Mouse (Mus musculus) gastrocnemius, postnatal 10 days (tissue): ENCODE measurements at regions not wholly inside any gene's neighbourhood (a gene's known extent, or its start where the extent isn't known, plus 50 kb on each side); places are given as distances from the start of the nearest gene placed in this dataset.
"Not testable (repeated sequence)": the region's sequence is repeated elsewhere in the genome, so short reads cannot be mapped to it uniquely, and the experiment has no call there.

ENCODE experiments used
- DNase-seq: peaks from one replicate; pipeline ENCODE4 v3.0.0; 2021; ENCODE audit warnings: mixed read lengths

DNA sequence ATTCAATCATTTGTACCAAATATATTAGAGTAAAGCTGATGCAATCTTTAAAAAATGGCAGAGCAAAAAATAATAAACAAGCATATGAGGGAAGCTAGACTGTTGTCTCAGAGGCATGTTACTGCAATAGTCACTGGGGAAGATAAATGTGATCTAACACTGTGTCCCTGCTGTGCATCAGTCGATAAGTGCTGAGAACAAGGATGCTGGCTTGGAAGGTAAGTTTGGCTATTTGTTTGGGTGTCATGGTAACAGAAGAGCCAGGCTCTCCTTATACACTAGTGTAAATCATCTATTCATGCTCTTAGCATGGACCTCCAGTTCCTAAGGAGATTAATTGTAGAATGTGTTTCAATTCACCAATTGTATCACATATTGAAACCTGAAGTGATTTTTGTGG lies 102.0 kb upstream of the Ghr start:
- DNase-seq: no peak

DNA sequence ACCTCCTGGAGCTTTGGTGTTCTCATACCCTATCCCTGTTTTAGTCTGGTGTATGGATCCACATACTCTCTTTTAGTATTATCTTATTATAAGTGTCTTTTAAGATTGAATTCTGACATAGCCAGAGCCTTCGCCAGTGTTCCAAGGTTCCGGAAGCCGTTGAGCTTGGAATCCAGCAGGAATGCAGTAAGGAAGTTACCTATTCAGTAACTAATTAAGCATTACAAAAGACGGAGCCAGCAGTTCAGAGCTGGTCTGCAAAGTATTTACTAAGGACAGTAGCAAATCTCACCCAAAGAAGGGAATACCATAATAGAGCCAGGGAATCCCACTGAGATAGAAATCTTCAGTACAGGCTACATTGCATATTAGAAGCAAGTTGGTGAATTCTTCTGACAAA lies 93.7 kb upstream of the Ghr start:
- not testable (repeated sequence) for DNase-seq

DNA sequence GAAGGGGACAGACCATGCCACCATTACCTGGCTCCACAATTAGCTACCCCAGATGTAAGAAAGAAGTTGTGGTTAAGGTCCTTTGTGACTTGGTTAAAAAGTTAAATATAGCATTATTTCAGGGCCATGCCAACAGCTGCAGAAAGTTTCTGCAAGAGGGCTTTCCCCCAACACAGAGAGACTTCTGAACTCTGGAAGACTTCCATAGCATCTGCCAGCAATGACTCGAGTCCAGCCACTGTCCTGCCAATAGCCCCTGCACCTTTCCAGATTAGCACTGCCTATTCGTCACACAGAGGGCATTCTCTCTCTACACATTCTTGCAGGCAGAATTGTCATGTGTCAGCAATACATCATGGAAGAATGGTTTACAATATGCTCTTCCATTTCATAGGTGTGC lies 89.3 kb upstream of the Ghr start:
- no peak for DNase-seq

DNA sequence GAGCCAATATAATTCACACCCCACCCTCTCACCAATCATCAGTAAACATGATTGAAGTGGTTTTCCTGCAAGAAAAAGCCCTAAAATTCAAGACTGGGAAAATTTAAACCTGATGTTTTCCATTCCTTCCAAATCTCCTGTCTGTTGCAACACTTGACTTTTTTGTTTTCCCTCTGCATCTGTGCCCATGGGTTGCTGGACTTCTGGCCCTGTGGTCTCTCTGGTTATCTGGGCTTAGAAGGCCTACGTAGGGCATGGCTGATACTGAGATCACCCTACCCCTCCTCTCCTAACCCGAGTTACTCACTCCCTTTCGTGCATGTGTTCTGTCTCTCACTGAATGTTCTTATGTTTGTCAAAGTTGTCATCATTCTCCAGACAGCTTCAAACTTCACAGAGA lies 87.9 kb upstream of the Ghr start:
- no peak for DNase-seq

DNA sequence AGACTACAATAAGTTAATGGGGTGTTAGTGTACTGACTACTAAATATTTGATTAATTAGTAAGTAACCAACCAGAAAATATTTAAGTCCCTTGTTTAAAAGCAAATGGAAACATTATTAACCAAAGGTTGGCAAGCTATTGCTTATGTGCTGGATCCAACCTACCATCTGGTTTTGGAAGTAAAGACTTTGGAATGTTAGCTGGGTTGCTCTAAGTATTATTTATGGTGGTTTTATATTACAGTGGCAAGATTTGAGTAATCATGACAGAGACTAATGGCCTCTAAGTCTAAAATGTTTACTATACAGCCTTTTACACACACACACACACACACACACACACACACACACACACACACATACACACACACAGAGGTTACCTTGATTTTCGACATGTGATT lies 86.1 kb upstream of the Ghr start:
- DNase-seq: no peak

DNA sequence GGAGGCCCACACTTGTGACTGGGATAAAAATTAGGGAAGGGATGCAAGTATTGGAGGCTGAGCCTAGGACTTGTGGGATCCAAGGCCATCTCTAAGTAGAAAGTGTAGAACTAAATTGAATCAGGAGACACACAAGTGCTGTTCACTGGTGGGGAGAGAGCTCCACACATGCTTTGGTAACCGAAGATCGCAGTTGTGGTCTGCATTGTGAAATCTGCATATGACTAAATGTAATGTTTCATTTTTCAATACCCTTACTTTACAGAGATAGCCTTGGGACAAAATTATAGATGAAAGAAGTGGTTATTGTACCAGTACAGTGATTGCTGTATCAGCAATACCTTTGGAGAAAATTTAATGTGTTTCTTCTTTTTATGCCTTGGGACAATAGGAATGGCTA lies 85.6 kb upstream of the Ghr start:
- no peak for DNase-seq

DNA sequence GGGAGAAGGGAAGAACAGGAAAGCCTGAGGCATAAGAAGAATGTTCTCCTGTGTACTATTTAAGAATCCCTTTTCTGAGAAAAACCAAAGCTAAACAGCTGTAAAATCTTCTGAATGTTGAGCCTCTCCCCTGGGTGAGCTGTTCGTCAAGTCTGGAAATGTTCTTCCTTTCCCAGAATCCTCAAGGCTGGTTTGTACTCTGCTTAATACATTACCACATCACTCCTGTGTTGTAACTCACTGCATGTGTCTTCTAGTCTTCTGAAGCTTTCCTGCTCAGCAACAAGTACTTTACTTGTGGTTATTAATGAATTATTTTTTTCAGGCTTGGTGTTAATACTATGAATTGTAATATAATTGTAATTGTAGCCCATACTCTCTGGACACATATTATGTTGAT lies 65.4 kb upstream of the Ghr start:
- no peak for DNase-seq

DNA sequence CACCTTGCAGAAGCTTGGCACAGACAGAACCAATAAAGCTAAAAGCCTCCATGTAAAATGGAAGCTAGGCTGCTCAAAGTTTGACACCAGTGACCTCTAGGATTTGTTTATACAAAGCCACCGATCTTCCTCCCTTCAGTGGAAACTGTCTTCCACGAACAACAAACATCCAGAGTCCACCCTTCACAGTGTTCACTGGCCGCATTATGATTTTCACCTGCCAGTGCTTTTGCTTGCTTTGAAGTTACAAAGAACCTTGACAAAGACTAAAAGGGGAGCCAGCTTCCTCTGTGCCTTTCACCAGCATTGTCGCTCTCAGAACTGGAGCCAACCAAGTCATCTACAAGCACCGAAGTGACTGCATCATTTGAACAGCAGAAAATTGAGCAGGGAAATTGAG lies 56.8 kb upstream of the Ghr start:
- no peak for DNase-seq
